Comparison of ENCODE assay signal across 7 mouse cellular contexts in genomic region chr2:118372901-118373571, GRCm38 (mm10). TPM values are rescaled to one million over a fixed set of nuclear protein-coding genes. Genes with fewer than 3 reads are reported as not detected.
A peak's percentile ranks its signal among the peaks of the same experiment; 100 is the strongest.
DNase-seq lines count a peak whose midpoint lies in the region; ATAC-seq and TF ChIP-seq lines count a peak whose summit lies in the region.

Gpr176 (minus strand) TSS chr2:118373419.

- DNase-seq in ZHBTc4 (ENCODE audit: low read depth, low spot score), result peak; percentile 66
- peak; percentile 62 to 68 for DNase-seq in cerebellum, adult 2 months
- peak; percentile 66 for DNase-seq in hindbrain, postnatal 0 days (ENCODE audit: low spot score)
- peak; percentile 43 for DNase-seq in left cerebral cortex, postnatal 25 days (ENCODE audit: low spot score in 2 of 2)
- peak; percentile 95 for DNase-seq in midbrain, embryonic 11.5 days (ENCODE audit: low spot score, missing footprints)

- no peaks in the 10 kb centered on the region for H3K27me3 ChIP-seq in cerebellum, adult 2 months (ENCODE audit: control insufficient read depth, insufficient read depth, low read length)
- no peaks in the 10 kb centered on the region for H3K27me3 ChIP-seq in hindbrain, postnatal 0 days (ENCODE audit: insufficient read depth, low read length)
- peaks cover 20% of the 10 kb centered on the region for H3K27me3 ChIP-seq in midbrain, embryonic 11.5 days (ENCODE audit: control insufficient read depth, insufficient read depth, low read length)
- peaks cover 27% of the 10 kb centered on the region for H3K27me3 ChIP-seq in small intestine, adult 2 months (ENCODE audit: control insufficient read depth, insufficient read depth, low read length)

- TF ChIP-seq CTCF in cerebellum, adult 2 months (IDR thresholded peaks at IDR 0.05; ENCODE audit: borderline replicate concordance, insufficient read depth, low read depth, low read length), result no peak
- TF ChIP-seq CTCF in hindbrain, postnatal 0 days (IDR thresholded peaks at IDR 0.05; ENCODE audit: low read depth), result no peak
- no peak for TF ChIP-seq CTCF in small intestine, adult 2 months (IDR thresholded peaks at IDR 0.05; ENCODE audit: extremely low read depth, insufficient read length, insufficient replicate concordance, low read depth, low read length)

- intact Hi-C loops in left cerebral cortex, postnatal 25 days (cut with DNase I), result loop anchor here (5.0 kb wide), 1 partner anchor 111 kb away; no protein-coding TSS in a partner anchor

- H3K9me3 ChIP-seq in hindbrain, postnatal 0 days (ENCODE audit: low read length), result no peaks in the 10 kb centered on the region
- H3K9me3 ChIP-seq in midbrain, embryonic 11.5 days (ENCODE audit: control insufficient read depth, low read length), result no peaks in the 10 kb centered on the region

- no peak for TF ChIP-seq POLR2A in cerebellum, adult 2 months (IDR thresholded peaks at IDR 0.05; ENCODE audit: borderline replicate concordance, insufficient read depth, low read length)
- TF ChIP-seq POLR2A in small intestine, adult 2 months (IDR thresholded peaks at IDR 0.05; ENCODE audit: low read depth, low read length), result no peak

- peak within 1 kb of the TSS; percentile 79 for H3K4me3 ChIP-seq in cerebellum, adult 2 months (replicated peaks; ENCODE audit: insufficient read depth, low read depth, low read length)
- peak within 1 kb of the TSS; percentile 48 for H3K4me3 ChIP-seq in hindbrain, postnatal 0 days (ENCODE audit: low read length)
- H3K4me3 ChIP-seq in midbrain, embryonic 11.5 days (ENCODE audit: low read depth, low read length), result peak within 1 kb of the TSS; percentile 46
- peak within 1 kb of the TSS; percentile 53 for H3K4me3 ChIP-seq in small intestine, adult 2 months (ENCODE audit: low read depth, low read length)

- H3K4me2 ChIP-seq in hindbrain, postnatal 0 days (ENCODE audit: low read depth, low read length), result peak within 1 kb of the TSS; percentile 96
- peak within 1 kb of the TSS; percentile 94 for H3K4me2 ChIP-seq in midbrain, embryonic 11.5 days

- no peaks in the 10 kb centered on the region for H3K4me1 ChIP-seq in cerebellum, adult 2 months (ENCODE audit: control insufficient read depth, insufficient read depth, low read length)
- H3K4me1 ChIP-seq in hindbrain, postnatal 0 days (ENCODE audit: insufficient read depth, low read length), result no peaks in the 10 kb centered on the region
- H3K4me1 ChIP-seq in midbrain, embryonic 11.5 days (ENCODE audit: control insufficient read depth, insufficient read depth, low read length), result peaks cover 10% of the 10 kb centered on the region
- H3K4me1 ChIP-seq in small intestine, adult 2 months (ENCODE audit: control insufficient read depth, insufficient read depth, insufficient read length, low read length), result peaks cover 15% of the 10 kb centered on the region

- no peaks in the 10 kb centered on the region for H3K36me3 ChIP-seq in hindbrain, postnatal 0 days (ENCODE audit: insufficient read depth, low read length)
- no peaks in the 10 kb centered on the region for H3K36me3 ChIP-seq in midbrain, embryonic 11.5 days (ENCODE audit: control insufficient read depth, insufficient read depth, low read length)
- no peaks in the 10 kb centered on the region for H3K36me3 ChIP-seq in small intestine, adult 2 months (ENCODE audit: control insufficient read depth, insufficient read depth, low read length)

- H3K9ac ChIP-seq in hindbrain, postnatal 0 days (replicated peaks; ENCODE audit: low read length), result peak within 1 kb of the TSS; percentile 68
- peak within 1 kb of the TSS; percentile 46 for H3K9ac ChIP-seq in midbrain, embryonic 11.5 days (ENCODE audit: low read length)

- WGBS in cerebellum, adult 2 months, result under 1% methylated on average over 54 of the region's 59 CpGs
- WGBS in hindbrain, postnatal 0 days, result under 1% methylated on average over 58 of the region's 59 CpGs
- WGBS in midbrain, embryonic 11.5 days, result under 1% methylated on average over 55 of the region's 59 CpGs
- WGBS in small intestine, adult 2 months, result under 1% methylated on average over 59 of the region's 59 CpGs

- peak within 1 kb of the TSS; percentile 87 for H3K27ac ChIP-seq in cerebellum, adult 2 months (ENCODE audit: insufficient read depth, low read length)
- H3K27ac ChIP-seq in hindbrain, postnatal 0 days, result peak within 1 kb of the TSS; percentile 76
- no peak within 1 kb of the TSS for H3K27ac ChIP-seq in midbrain, embryonic 11.5 days (ENCODE audit: low read depth, low read length)
- H3K27ac ChIP-seq in small intestine, adult 2 months (ENCODE audit: insufficient read depth, low read depth, low read length), result no peak within 1 kb of the TSS

- ATAC-seq in frontal cortex, adult (ENCODE audit: low TSS enrichment), result peak; percentile 48
- ATAC-seq in hindbrain, postnatal 0 days, result peak; percentile 84
- ATAC-seq in midbrain, embryonic 11.5 days (ENCODE audit: low FRiP score), result peak; percentile 80

RNA-seq across cellular contexts. Expression of gene Gpr176, which starts in this region (rescaled TPM):
- 4.4 and 5.6 TPM in 2 replicates for polyA plus RNA-seq in cerebellum, adult 2 months (2012; rRNA removed)
- 11.6 and 17.3 TPM in 2 replicates for total RNA-seq in hindbrain, postnatal 0 days (2014; rRNA removed)
- 6.7 and 8.4 TPM in 2 replicates for polyA plus RNA-seq in hindbrain, postnatal 0 days (2015; fragmentation: Nextera tagmentation; extraction: Ambion mirVana)
- 10 to 100 TPM in 1 of 2 experiments, 1 to 10 TPM in 1; 9.3 to 11.2 TPM for total RNA-seq in left cerebral cortex, postnatal 25 days (2021)
- polyA plus RNA-seq in midbrain, embryonic 11.5 days (2014; fragmentation: Nextera tagmentation; extraction: Ambion mirVana), result 0.25 TPM in 2 replicates
- polyA plus RNA-seq in small intestine, adult 2 months (2012; rRNA removed), result 0.11 and 0.17 TPM in 2 replicates

Comparison
In these comparisons a context has a peak if more than half of its experiments do, and no peak if none do; other contexts are left out.
1. Peak in DNase-seq, ATAC-seq, H3K4me3 ChIP-seq, H3K9ac ChIP-seq and H3K4me2 ChIP-seq in midbrain, embryonic 11.5 days; RNA of the gene not detected or under 1 TPM.
2. DNase-seq: peak in every context shown above with its lines; median percentile 95 in midbrain, embryonic 11.5 days; 66 in ZHBTc4; 66 in hindbrain, postnatal 0 days; 65 in cerebellum, adult 2 months; 43 in left cerebral cortex, postnatal 25 days.
3. H3K27ac ChIP-seq: peak in cerebellum, adult 2 months (single experiment) and hindbrain, postnatal 0 days (single experiment); none in midbrain, embryonic 11.5 days (single experiment) and small intestine, adult 2 months (single experiment).
4. Peak in every context shown above with its lines, with median percentiles within 50 percentile points of each other: H3K4me3 ChIP-seq and ATAC-seq.